Mouse (Mus musculus): ENCODE data around the gene Elmo1. TPM values are rescaled to one million over a fixed set of nuclear protein-coding genes. Genes with fewer than 3 reads are reported as not detected.

The Elmo1 gene
- polyA plus RNA-seq, 1 experiment from 2014 or later: 9.1 TPM

DNA sequence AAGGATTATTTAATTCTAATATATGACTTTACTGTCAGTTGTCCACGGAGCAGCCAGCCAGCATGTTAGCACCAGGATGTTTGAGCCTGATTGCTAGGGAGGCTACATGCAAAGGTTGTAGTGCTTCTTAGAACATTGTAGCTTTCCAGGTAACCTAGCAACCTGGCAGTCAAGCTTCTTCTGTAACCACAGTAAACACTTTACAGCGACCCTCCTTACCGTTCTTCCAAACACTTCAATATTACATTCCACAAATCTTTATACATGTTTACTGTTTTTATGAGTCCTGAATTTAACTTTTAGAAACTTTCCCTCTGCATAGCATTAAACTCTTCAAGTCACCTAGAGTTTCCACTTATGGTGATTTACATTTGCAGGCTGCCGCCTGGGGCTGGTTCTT, 233.1 kb downstream of the Elmo1 start:
- Histone ChIP-seq H3K4me1 (0 out of 2 replicates have a peak, but pooled peaks cover 4% of the 10 kb centered on the region), H3K27me3 (ENCODE audit: low read depth, poor library complexity, severe bottlenecking) (no peaks in the 10 kb centered on the region), H3K9me3 (replicated peaks) (no peaks in the 10 kb centered on the region), H3K27ac (no peak overlapping the region), H3K4me3 (no peak overlapping the region), H3K36me3 (no peaks in the 10 kb centered on the region)
- WGBS: 91% methylated on average over 4 of the region's 4 CpGs
- DNase-seq (ENCODE audit: low spot score): no peak

DNA sequence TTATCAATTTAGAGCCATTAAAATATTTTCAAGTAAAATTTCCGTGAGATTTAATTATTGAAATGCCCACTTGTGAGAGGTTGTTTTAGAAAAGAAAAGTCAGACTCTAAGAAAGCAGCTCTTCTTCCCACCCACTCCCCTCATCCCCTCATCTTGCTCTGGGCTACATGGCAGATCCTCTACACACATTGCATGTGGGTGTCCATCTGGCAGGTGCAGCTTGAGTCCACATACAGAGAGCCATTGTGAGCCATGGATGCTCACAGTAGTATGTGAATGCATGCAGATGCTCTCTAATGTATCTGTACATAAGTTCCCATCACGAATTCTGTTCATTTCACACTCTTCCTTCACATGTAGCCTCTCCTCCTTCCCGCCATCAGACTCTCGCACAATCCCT, 236.7 kb downstream of the Elmo1 start:
- WGBS: 96% methylated on average over 4 of the region's 4 CpGs
- Histone ChIP-seq H3K27me3 (ENCODE audit: low read depth, poor library complexity, severe bottlenecking) (no peaks in the 10 kb centered on the region), H3K4me3 (no peak overlapping the region), H3K9me3 (replicated peaks) (no peaks in the 10 kb centered on the region), H3K36me3 (no peaks in the 10 kb centered on the region), H3K27ac (no peak overlapping the region), H3K4me1 (0 out of 2 replicates have a peak, but pooled peaks cover 4% of the 10 kb centered on the region)
- no peak for DNase-seq (ENCODE audit: low spot score)

DNA sequence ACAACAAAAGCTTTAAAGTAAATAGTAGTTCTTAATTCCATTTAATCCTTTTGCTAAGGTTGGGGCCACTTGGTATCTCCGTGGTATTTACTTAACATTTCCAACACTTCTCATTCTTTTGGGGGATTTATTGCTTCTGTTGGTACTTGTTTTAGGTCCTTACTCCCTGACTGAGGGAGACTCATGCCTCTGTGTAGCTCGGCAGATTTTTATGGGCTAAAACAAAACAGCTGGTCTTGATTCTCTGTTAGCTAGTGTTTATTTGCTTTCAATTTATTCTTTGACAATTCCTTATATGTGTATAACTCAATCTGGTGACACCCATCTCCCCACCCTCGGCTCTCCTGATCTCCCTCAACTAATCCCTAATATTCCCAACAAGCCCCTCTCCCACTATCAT, 237.6 kb downstream of the Elmo1 start:
- 56% methylated on average over 3 of the region's 3 CpGs for WGBS

DNA sequence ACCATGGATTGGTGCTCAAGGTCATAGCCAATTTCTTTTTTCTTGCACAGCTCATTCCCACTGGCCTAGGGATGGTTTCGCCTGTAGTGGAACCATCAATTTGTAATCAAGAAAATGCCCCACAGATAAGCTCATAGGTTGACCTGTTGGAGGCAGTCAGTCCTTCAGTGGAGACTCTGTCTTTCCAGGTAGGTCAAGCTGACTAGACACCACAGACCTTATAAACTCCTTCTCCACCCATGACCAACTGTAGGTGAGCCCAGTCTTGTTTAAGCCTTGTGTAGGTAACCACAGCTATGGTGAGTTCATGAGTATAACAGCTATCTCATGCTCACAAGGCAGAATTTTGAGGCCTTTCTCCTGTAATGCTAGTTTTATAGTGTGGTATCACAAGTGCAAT, 238.3 kb downstream of the Elmo1 start:
- H3K36me3 ChIP-seq: no peaks in the 10 kb centered on the region
- WGBS: 93% methylated on average over 1 of the region's 1 CpGs
- H3K27me3 ChIP-seq (ENCODE audit: low read depth, poor library complexity, severe bottlenecking): no peaks in the 10 kb centered on the region
- no peak overlapping the region for H3K4me3 ChIP-seq
- H3K9me3 ChIP-seq (replicated peaks): no peaks in the 10 kb centered on the region
- H3K4me1 ChIP-seq: 0 out of 2 replicates have a peak, but pooled peaks cover 4% of the 10 kb centered on the region
- no peak for DNase-seq (ENCODE audit: low spot score)
- no peak overlapping the region for H3K27ac ChIP-seq

More for the DNA sequence above, 237.6 kb downstream of the Elmo1 start:
- Histone ChIP-seq H3K27ac (no peak overlapping the region), H3K27me3 (ENCODE audit: low read depth, poor library complexity, severe bottlenecking) (no peaks in the 10 kb centered on the region), H3K36me3 (no peaks in the 10 kb centered on the region), H3K9me3 (replicated peaks) (no peaks in the 10 kb centered on the region), H3K4me1 (0 out of 2 replicates have a peak, but pooled peaks cover 4% of the 10 kb centered on the region), H3K4me3 (no peak overlapping the region)
- DNase-seq (ENCODE audit: low spot score): no peak

DNA sequence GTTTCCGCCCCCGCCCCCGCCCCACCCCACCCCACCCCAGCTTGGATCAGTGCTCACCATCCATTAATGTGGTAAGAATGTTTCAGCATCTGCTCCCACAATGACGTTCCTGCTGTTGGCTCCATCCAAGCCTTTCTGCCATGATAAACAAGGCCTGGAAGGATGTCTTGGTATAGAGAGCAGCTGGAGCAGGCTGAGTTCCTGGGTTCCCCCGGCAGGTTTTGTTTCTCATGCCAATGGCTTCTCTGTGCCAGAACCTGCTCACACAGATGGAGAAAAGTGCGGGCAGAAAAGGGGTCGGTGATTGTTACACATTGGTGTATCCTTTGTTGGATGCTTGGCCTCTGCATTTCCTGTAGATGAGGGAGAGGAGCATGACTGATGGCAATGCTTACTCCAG, 240.6 kb downstream of the Elmo1 start:
- Histone ChIP-seq H3K4me3 (no peak overlapping the region), H3K4me1 (0 out of 2 replicates have a peak, but pooled peaks cover 4% of the 10 kb centered on the region), H3K27me3 (ENCODE audit: low read depth, poor library complexity, severe bottlenecking) (no peaks in the 10 kb centered on the region), H3K9me3 (replicated peaks) (no peaks in the 10 kb centered on the region), H3K27ac (no peak overlapping the region), H3K36me3 (no peaks in the 10 kb centered on the region)
- WGBS: 92% methylated on average over 7 of the region's 7 CpGs
- DNase-seq (ENCODE audit: low spot score): no peak

DNA sequence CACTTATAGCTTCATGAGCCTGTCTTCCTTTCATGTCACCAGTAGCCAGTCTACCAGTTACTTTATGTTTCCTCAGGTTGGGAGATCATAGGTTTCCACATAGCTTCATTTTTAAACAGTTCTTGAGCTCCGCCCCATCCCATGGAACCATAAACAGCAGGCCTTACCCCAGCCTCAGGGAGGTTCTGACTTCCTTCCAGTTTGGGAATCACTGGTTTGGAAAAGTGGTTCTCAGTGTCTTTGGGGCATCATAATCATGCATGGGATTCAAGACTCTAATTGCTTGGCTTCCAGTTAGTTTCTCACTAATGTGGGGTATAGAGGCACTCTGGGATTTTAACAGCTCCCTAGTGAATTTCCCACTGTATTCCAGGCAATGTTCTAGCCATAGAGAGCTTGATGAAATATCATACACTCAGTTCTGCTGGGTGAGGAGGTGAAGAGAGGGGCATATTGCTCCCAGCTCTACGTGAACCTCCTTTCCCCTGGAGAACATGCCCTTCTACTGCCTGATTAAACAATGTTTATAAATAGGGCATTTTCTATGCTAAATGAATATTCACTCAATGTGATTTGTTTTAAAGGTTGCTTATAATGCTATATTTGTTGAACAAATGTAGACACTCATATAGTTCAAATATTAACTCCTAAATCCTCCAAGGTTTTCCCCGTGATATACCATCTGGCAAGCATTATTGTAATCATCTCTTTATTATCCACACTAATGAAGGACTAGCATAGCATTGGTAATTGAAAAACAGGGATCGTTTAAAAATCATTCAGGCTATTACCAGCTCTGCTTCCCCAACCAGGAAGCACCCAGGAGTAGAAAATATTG, 244.9 kb downstream of the Elmo1 start:
- no peak for DNase-seq (ENCODE audit: low spot score)
- Histone ChIP-seq H3K9me3 (replicated peaks) (no peaks in the 10 kb centered on the region), H3K27me3 (ENCODE audit: low read depth, poor library complexity, severe bottlenecking) (no peaks in the 10 kb centered on the region), H3K27ac (no peak overlapping the region), H3K36me3 (no peaks in the 10 kb centered on the region), H3K4me1 (no peaks in the 10 kb centered on the region), H3K4me3 (no peak overlapping the region)
- WGBS: 80% methylated on average over 4 of the region's 4 CpGs

DNA sequence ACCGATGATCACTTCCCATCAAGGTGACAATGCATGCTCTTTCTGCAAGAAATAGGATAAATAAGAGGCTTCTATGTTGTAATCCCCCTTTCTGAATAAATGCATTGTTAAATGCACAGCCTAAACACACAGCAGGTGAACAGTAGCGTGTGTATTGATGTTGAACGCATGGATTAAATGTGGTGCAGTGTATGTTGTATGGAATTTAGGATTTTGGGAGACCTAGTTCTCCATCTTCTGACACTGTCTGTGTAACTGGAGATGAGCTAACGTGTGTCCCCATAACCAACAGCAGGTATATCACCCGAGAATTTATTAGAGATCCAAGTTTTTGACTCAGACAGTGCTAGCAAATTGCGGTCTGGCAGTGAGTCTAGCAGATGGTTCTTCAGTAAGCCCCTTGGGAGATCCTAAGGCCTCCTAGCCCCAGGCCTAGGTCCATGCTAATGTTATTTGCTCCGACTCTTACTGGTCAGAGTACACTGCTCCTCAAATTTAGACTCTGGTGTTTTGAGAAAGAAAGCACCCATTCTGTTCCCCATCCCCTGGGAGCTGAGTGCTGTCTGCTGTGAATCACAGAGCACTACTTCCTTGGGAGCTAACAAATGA, 245.6 kb downstream of the Elmo1 start:
- H3K4me1 ChIP-seq: no peaks in the 10 kb centered on the region
- 90% methylated on average over 7 of the region's 7 CpGs for WGBS
- no peaks in the 10 kb centered on the region for H3K27me3 ChIP-seq (ENCODE audit: low read depth, poor library complexity, severe bottlenecking)
- H3K4me3 ChIP-seq: no peak overlapping the region
- no peaks in the 10 kb centered on the region for H3K36me3 ChIP-seq
- no peak for DNase-seq (ENCODE audit: low spot score)
- no peaks in the 10 kb centered on the region for H3K9me3 ChIP-seq (replicated peaks)
- no peak overlapping the region for H3K27ac ChIP-seq

DNA sequence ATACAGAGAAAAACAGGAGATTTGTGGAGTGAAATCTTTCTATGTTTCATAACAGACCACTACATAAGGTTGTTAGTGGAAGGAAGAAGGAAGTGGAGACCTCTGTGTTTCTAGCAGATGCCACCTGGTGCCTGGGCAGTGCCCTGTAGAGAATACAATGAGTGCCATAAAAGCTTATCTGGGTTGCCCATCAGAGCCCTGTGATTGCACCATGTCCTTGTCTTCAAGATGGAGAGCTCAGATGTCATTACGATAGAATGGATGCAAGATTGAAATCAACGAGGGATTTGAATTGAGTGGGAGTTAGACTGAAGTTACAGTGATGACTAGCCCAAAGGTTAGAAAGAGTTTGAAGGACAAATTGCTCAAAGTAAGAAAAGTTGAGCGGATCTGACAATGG, 252.5 kb downstream of the Elmo1 start:
- no peaks in the 10 kb centered on the region for H3K27me3 ChIP-seq (ENCODE audit: low read depth, poor library complexity, severe bottlenecking)
- no peak for DNase-seq (ENCODE audit: low spot score)
- H3K9me3 ChIP-seq (replicated peaks): no peaks in the 10 kb centered on the region
- H3K4me3 ChIP-seq: no peak overlapping the region
- 93% methylated on average over 3 of the region's 3 CpGs for WGBS
- no peak overlapping the region for H3K27ac ChIP-seq
- no peaks in the 10 kb centered on the region for H3K4me1 ChIP-seq
- no peaks in the 10 kb centered on the region for H3K36me3 ChIP-seq

DNA sequence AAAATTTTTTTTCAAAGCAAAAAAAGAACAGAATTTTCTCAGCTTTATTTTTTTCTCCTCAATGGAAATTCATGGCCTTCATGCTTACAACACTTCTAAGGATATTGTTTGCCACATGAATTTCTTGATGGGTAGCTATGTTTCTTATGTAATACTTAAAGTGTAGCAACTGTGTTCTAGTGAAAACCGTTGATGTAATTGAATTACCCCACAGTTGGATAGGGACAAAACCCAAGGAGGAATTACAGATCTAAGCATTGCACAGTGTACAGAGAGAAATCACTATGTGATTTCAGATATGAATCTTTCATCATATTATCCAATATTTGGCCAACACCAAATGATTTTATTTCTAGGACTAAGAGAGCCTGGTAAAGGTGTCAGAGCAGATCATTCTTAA, 259.4 kb downstream of the Elmo1 start:
- Histone ChIP-seq H3K4me1 (no peaks in the 10 kb centered on the region), H3K9me3 (replicated peaks) (no peaks in the 10 kb centered on the region), H3K27me3 (ENCODE audit: low read depth, poor library complexity, severe bottlenecking) (no peaks in the 10 kb centered on the region), H3K4me3 (no peak overlapping the region), H3K36me3 (no peaks in the 10 kb centered on the region), H3K27ac (no peak overlapping the region)
- no peak for DNase-seq (ENCODE audit: low spot score)
- 92% methylated on average over 1 of the region's 1 CpGs for WGBS

DNA sequence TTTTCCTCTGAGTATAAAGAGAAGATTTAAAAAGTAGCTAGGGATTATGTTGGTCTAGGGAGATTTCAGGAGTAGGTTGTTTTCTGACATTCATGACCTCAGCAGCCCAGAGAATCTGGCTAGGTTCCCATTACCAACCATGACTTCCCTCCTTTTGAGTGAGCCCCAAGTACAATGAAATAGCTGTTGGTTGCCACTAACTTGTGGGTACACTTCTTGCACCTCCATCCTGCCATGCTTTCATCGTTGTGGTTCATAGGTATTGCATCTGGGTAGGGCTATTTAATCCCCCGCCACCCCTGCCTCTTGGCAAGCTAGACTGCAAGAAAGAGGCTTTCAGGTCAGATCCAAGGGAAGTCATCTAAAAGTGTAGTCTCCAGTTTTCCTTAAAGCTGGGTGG, 262.2 kb downstream of the Elmo1 start:
- WGBS: 93% methylated on average over 2 of the region's 2 CpGs
- no peak overlapping the region for H3K27ac ChIP-seq
- H3K36me3 ChIP-seq: no peaks in the 10 kb centered on the region
- H3K9me3 ChIP-seq (replicated peaks): no peaks in the 10 kb centered on the region
- no peak for DNase-seq (ENCODE audit: low spot score)
- H3K27me3 ChIP-seq (ENCODE audit: low read depth, poor library complexity, severe bottlenecking): no peaks in the 10 kb centered on the region
- no peaks in the 10 kb centered on the region for H3K4me1 ChIP-seq
- no peak overlapping the region for H3K4me3 ChIP-seq

DNA sequence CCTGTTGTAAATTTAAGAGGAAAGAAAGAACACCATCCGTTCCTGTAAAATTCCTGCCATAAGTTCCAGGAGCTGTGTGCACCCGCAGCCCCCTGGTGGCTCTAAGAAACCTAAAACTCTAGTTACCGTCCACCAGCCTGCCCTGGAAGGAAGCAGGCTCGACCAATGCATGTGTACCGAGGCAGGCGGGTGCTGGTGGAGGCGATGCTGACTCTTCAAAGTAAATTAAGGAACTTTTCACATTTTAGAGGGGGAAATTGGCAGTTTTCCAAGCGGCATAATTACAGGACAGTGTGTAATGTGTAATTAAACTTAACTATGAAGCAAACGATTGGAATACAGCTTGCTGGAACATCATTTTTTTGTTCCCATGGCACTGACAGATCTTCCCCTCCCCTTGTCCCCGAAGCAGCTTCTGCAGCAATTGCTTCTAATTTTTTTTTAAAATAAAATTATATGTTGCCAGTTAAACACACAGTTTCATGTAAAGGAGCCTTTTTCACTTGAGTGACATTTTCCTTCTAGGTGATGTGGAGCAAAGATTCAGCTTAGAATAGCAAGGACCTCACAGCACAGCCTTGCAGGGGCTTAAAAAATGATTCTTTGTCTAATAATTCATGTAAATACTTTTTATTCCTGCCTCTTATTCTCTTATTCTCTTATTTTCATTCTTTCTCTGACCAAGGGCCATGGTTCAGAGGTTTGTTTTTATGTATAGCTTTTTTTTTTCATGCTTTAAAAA, 263.6 kb downstream of the Elmo1 start:
- no peaks in the 10 kb centered on the region for H3K9me3 ChIP-seq (replicated peaks)
- no peaks in the 10 kb centered on the region for H3K4me1 ChIP-seq
- no peak for DNase-seq (ENCODE audit: low spot score)
- H3K4me3 ChIP-seq: no peak overlapping the region
- 50% methylated on average over 10 of the region's 10 CpGs for WGBS
- no peak overlapping the region for H3K27ac ChIP-seq
- H3K27me3 ChIP-seq (ENCODE audit: low read depth, poor library complexity, severe bottlenecking): no peaks in the 10 kb centered on the region
- H3K36me3 ChIP-seq: no peaks in the 10 kb centered on the region

DNA sequence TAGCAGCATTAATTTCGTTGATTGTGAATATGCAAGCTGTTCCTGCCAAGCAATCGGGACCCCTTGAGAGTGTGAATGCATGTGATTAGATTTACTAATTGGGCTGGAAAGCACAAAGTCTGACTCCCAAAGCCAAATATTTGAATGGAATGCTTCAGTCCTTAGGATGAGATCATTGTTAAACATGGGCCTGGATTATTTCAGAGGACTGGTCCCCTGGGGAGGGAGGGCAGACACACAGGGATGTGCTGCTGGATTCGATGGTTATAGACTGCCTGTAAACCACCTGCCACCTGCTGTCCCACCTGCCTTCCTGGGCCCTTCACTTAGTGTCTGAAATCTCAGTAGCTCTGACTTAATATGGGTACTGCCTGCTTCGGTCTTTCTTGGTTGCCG, 264.2 kb downstream of the Elmo1 start:
- DNase-seq (ENCODE audit: low spot score): no peak
- no peaks in the 10 kb centered on the region for H3K36me3 ChIP-seq

DNA sequence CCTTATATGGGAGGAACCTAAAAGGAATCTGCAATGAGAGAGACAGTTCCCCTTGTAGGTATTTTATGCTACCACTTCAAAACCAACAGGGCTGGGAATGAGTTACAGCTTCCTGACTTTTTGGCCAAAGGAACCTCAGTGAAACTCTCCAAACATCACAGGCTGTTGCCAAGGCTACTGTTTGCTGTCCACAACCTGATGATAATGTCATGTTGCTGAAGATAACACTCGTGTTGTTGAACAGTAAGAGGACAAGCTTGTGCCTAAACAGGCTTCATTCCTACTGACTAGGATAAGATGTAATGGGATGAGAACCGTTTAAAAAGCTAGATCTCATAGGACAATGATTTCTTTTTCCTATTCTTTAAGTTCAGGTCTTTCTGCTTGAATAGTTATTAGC, 272.1 kb downstream of the Elmo1 start:
- H3K27ac ChIP-seq: no peak overlapping the region
- H3K9me3 ChIP-seq (replicated peaks): 0 out of 2 replicates have a peak, but pooled peaks cover 3% of the 10 kb centered on the region
- H3K4me3 ChIP-seq: no peak overlapping the region
- no peaks in the 10 kb centered on the region for H3K36me3 ChIP-seq
- peaks cover 22% of the 10 kb centered on the region for H3K4me1 ChIP-seq
- no peaks in the 10 kb centered on the region for H3K27me3 ChIP-seq (ENCODE audit: low read depth, poor library complexity, severe bottlenecking)
- 70% methylated on average over 2 of the region's 2 CpGs for WGBS
- DNase-seq (ENCODE audit: low spot score): no peak

More for the DNA sequence above, 264.2 kb downstream of the Elmo1 start:
- no peak overlapping the region for H3K27ac ChIP-seq
- H3K9me3 ChIP-seq (replicated peaks): no peaks in the 10 kb centered on the region
- 82% methylated on average over 5 of the region's 5 CpGs for WGBS
- no peak overlapping the region for H3K4me3 ChIP-seq
- no peaks in the 10 kb centered on the region for H3K27me3 ChIP-seq (ENCODE audit: low read depth, poor library complexity, severe bottlenecking)
- no peaks in the 10 kb centered on the region for H3K4me1 ChIP-seq
